Mouse (Mus musculus) CH12F3 (cell line): ENCODE measurements around the gene Denr.

ENCODE experiments used
- in situ Hi-C: fragments of 300-500 bp; cut with MboI; formaldehyde crosslinking; loops from 2 replicates; pipeline ENCODE4 v1.14.3; 2020; ENCODE audit warnings: low sequenced_read_pairs

Gene Denr

GRCm38 (mm10) chr5:123968468-123968867 is 61.5 kb downstream of the Denr start:
- in situ Hi-C loops = no loop called here

DNA sequence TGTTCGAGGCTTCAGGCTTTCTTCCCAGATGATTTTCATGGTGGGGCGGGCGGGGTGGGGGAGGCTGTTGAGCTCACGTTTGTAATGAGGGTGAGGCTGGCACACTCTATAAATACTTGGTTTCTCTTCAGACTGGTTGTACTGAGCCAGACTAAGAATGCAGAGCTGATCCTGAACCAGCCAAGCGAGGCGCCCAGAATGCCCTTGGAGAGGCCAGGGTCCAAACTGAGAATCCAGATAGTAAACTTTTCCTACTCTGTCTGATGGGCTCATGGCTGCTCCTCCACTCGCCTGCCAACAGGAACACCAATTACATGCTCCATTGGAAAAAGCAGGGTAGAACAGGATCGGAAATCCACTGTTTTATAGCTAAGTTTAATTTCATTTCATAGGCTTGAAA is 62.2 kb downstream of the Denr start:
- in situ Hi-C loops = no loop called here

- in situ Hi-C loops = no loop called here
Measured at GRCm38 (mm10) chr5:123970576-123970975, 63.6 kb downstream of the Denr start.

DNA sequence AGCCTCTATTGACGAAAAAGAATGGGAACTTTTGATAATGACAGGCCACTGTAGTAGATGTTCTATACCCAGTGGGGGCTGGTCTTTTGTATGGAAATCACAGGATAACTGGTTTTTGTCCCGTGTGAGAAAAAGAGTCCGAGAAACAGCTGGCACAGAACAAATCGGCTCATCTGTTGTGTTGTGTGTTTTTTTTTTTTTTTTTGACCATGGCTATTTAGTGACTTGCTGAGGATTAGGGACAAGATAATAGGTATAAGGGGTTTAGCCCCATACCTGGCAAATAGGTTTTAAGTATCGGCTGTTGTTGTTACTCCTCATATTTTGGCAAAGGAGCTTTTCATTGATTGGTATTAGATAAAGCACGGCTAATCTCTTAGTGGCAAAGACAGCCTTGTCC is 65.5 kb downstream of the Denr start:
- in situ Hi-C loops = no loop called here

- in situ Hi-C loops = no loop called here
Measured at GRCm38 (mm10) chr5:123973299-123974178, 66.6 kb downstream of the Denr start, which contains the start of gene Hip1r. TSS of gene Hip1r (plus strand) at chr5:123973628.

DNA sequence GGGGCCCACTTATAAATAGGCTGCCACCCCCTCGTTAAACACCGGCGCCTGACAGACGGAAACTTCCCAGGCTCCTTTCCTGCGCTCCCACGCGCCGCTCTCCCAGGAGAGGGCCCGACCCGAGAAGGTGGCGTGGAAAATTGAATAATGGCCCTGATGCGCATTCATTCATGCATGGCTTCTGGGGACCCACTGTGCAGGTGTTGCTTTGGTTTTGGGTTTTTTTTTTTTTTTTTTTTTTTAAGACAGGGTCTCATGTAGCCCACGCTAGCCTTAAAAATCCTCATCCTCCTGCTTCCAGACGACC is 67.2 kb downstream of the Denr start:
- in situ Hi-C loops = no loop called here

DNA sequence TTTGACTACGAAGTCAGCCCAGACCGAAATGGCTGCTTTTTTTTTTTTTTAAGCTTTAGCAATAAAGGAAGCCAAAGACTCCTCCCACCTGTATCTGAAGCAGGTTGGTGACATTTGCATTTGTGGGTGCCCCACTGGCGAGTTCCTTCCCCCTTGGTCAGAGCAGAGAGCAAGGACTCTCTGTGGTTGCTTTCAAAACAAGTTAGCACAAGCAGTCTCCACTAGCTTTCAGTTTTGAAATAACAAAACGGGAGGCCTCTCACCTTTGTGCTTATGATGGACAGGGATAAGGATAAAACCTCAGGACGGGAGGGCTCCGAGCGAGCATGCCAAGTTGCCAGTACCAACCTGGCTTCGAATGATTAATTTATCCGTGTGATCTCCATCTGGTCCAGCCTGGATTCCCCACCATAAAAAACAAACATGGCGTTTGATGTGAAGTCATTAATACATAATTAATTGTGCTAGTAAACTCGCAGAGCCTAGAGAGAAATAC is 67.7 kb downstream of the Denr start:
- in situ Hi-C loops = no loop called here

GRCm38 (mm10) chr5:123975668-123976180 is 68.7 kb downstream of the Denr start:
- in situ Hi-C loops = no loop called here

DNA sequence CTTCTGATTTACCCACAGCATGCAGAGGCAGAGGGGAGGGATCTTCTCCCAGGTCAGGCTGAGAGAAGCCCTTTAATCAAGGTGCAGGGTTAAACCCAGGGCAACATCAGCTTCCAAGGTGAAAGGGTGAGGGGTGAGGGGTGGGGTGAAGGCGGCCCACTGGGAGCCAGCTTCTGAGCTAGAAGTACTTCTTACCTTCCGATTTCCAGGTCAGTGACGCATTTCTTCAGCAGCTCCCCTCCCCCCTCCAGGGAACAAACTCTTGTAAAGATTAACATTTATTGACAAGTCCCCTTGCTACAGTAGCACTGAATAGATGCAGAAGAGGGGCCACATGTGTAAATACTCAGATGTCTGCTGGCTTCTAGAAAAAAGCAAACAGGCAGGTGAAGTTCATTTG is 70.3 kb downstream of the Denr start:
- in situ Hi-C loops = no loop called here

DNA sequence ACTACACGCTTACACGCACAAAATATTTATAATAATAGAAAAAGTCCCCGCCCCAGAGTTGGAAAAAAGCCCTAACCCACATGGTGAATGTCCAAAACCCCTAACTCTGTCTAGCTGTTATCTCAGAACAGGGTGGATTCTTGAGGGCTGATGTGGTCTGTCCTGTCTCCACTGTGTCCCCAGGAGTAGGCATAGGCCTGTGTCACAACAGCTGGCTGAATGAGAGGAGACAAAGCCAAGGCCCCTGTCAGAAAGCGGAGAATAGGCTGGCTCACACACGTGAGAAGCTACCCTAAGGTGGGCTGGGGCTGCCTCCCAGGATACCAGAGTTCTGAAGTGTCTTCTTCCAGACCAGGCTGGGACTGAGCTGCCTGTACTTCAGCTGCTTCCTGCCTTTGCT is 71.2 kb downstream of the Denr start:
- in situ Hi-C loops = no loop called here
